Mouse (Mus musculus) cortical plate, adult 2 months (tissue): ENCODE measurements around the gene Foxn3. TPM values are rescaled to one million over a fixed set of nuclear protein-coding genes. Genes with fewer than 3 reads are reported as not detected.

Source experiments
- H3K27ac ChIP-seq: fragments of 200-500 bp; 2 replicates; pipeline ENCODE4 v1.5.1; 2012; ENCODE audit warnings: low read length, control low read depth, inconsistent platforms; ENCODE audit not compliant: insufficient read depth
- H3K4me1 ChIP-seq: fragments of 200-500 bp; 2 replicates; pipeline ENCODE4 v1.6.1; 2011; ENCODE audit warnings: low read length; ENCODE audit not compliant: control insufficient read depth, insufficient read depth
- H3K4me3 ChIP-seq: fragments of 200-500 bp; 2 replicates; pipeline ENCODE4 v1.5.1; 2011; ENCODE audit warnings: mild to moderate bottlenecking, low read length, control low read depth; ENCODE audit not compliant: insufficient read depth
- CTCF ChIP-seq: fragments of 200-500 bp; IDR thresholded peaks from 2 replicates; pipeline ENCODE4 v1.5.1; 2011; ENCODE audit warnings: mild to moderate bottlenecking, control low read depth, low read length; ENCODE audit not compliant: insufficient read depth; ENCODE audit errors: extremely low read depth
- POLR2A ChIP-seq: fragments of 200-500 bp; IDR thresholded peaks from 2 replicates; pipeline ENCODE4 v1.6.1; 2011; ENCODE audit warnings: mild to moderate bottlenecking, low read length, control low read depth; ENCODE audit not compliant: insufficient read depth; ENCODE audit errors: extremely low read depth
- polyA plus RNA-seq: library from polyadenylated mRNA; depleted of rRNA; stranded (reverse); fragments of >200 nt; gene quantifications from 2 replicates; pipeline ENCODE4 v1.2.3, GENCODE M21; 2012

The Foxn3 gene
- polyA plus RNA-seq, 1 experiment = 24.9 TPM

DNA sequence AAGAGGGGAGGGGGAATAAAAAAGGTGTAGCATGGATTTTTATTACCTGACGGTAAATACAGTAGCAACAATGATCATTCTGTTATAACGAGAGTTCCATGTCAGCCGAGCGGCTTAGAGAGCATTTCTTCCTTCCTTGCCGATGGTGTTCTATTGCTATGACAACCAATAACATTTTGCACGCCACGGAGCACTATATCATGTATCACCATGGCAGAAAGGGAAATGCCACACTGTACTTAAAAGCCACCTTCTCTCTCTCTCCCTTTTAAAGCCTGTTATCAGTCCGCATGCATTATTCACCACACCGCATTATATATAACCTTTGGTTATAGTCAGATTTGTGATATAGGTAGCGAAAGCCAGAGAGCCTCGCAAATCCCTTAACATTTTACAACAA is 323.6 kb downstream of the Foxn3 start:
- H3K4me1 ChIP-seq = peaks cover 7% of the 10 kb centered on the region
- no peak for TF ChIP-seq POLR2A
- no peak for TF ChIP-seq CTCF
- no peak overlapping the region for H3K4me3 ChIP-seq
- H3K27ac ChIP-seq = no peak overlapping the region

DNA sequence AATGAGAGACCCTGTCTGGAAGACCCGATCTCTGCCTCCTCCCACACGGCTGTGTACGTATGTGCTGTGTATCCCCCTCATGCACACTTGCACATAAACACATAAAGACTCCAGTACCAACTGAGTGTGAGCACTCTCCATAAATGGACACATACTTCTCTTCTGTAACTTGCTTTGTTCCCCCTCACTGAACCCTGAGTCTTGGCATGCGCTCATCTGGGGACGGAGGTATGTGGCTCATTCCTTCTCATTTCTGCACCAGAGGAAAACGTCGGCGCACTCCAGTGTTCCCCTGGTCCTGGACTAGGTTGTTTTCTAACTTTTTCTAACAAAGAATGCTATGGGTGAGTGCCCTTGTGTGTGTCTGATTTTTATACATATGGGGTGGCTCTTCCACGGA is 325.9 kb downstream of the Foxn3 start:
- no peak for TF ChIP-seq POLR2A
- no peak for TF ChIP-seq CTCF
- H3K4me1 ChIP-seq = peaks cover 7% of the 10 kb centered on the region
- H3K4me3 ChIP-seq = no peak overlapping the region
- no peak overlapping the region for H3K27ac ChIP-seq

DNA sequence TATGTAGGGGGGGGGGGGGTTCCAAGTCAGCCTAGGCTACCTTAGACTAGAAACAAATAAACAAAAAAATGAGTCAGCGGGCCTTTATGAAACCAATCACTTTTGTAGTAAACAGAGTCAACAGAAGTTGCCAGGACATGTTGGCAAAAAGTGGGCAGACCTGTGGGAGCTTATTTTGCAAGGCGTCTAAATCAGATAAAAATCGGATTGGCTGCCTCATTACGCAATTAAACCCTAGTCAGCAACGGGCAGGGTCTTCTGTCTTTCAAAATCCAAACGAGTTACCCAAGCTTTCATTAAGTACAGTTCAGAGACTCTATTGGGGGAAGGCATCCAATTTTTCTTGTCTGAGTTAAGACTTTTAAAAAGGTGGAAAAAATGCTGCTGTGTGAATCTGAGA is 329.0 kb downstream of the Foxn3 start:
- Histone ChIP-seq H3K27ac (no peak overlapping the region), H3K4me3 (no peak overlapping the region), H3K4me1 (peaks cover 7% of the 10 kb centered on the region)
- TF ChIP-seq CTCF (no peak), POLR2A (no peak)

DNA sequence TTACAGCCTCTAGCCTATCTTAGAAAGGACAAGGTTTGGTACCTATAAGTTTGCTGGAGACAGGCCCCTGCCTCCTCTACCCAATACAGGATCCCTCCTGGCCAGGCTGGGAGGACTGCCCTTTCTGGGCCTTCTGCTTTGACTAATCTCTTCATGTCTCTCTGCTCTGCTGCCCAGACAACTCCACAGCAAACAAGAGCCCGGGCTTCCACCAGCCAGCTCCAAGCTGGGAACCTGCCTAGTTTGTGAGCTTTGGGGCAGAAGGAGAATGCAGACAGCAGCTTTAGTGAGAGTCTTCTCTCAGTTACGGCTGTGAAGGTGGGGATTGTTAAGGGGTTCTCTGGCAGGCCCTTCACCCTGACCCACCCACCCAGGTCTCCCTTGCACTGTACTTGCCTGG is 330.0 kb downstream of the Foxn3 start:
- H3K4me3 ChIP-seq = no peak overlapping the region
- no peak overlapping the region for H3K27ac ChIP-seq
- peaks cover 4% of the 10 kb centered on the region for H3K4me1 ChIP-seq
- TF ChIP-seq CTCF (no peak), POLR2A (no peak)

DNA sequence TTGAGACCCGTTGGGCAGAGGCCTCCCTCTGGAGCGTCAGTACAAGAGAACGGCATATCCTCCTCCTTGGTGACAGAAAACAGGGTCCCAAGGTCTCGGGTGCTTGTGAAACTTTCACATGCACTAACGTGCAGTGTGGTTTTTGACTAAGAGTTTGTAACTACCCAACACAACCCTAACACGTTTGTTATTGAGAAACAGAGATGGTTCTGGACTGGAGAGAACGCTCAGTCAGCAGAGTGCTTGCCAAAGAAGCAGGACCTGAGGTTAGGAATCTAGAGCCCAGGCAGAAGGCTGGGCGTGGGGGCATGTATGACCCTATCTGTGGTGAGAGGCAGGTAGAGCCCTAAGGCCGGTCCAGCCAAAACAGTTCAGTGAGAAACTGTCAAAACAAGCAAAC is 330.9 kb downstream of the Foxn3 start:
- TF ChIP-seq POLR2A = no peak
- no peak for TF ChIP-seq CTCF
- Histone ChIP-seq H3K27ac (no peak overlapping the region), H3K4me1 (peaks cover 4% of the 10 kb centered on the region), H3K4me3 (no peak overlapping the region)

DNA sequence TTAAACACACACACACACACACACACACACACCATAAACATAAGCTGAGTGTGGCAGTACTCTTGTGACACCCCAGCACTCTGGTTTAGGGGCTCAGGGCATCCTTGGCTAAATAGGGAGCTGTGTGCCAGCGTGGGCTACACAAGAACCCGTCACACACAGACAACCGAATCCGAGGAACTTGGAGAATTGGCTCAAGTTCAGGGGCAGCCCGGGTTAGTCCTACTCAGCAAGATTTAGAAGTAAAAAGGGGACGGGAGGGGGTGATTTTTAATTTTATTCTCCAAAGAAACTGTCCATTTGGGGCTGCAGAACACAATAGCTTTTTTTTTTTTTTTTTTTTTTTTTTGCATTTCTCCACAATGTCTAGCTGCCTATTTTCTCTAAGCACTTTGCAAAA is 332.1 kb downstream of the Foxn3 start:
- TF ChIP-seq POLR2A = no peak
- no peak for TF ChIP-seq CTCF
- Histone ChIP-seq H3K27ac (no peak overlapping the region), H3K4me1 (peaks cover 3% of the 10 kb centered on the region), H3K4me3 (no peak overlapping the region)

DNA sequence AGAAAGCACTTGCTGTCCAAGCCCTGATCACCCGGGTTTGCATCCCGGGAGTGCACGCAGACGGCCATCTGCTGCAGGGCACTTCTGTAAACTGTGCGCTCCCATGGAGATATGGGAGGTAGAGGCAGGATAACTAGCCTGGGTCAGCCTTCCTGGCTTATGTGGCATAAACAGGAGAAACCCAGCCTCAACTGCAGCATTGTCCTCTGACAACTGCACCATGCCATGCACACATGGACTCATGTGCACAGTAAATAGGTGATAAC is 332.7 kb downstream of the Foxn3 start:
- peaks cover 3% of the 10 kb centered on the region for H3K4me1 ChIP-seq
- H3K27ac ChIP-seq = no peak overlapping the region

DNA sequence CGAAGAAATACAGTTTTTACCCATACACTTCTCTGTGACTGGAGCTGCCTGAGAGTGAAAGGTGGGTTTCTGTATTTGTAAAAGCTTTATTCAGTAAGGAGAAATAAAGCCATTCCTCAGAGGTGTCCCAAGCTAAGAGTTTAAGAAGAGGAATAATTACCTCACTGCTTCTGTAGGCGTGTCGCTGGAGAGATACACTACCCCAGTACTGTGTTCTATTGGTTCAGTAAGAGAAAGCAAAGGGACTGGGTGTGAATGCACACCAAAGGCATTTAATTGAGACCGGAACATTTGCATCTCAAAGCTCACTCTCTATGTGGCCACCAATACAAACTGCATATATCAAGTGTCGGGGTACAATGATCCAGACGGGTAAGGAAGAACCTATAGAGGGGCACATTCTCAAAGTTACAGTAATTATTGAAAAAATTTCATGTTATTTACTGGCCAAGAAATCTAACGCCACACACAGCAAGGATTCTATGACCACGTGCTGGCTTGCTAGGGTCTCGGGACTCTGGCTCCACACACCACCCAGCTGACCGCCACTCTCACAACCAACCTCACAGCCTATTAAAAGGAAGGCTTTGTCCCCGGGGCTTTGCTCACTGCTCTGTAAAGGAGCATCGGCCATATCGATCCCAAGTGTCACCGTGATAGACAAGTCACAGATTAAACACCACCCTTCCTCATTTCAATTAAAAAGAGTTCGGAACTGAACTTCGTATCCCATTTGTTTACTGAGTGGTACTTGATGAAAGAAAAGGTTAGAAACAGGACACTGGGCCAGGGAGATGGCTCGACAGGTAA is 333.2 kb downstream of the Foxn3 start:
- Histone ChIP-seq H3K27ac (no peak overlapping the region), H3K4me1 (peaks cover 3% of the 10 kb centered on the region), H3K4me3 (no peak overlapping the region)
- no peak for TF ChIP-seq POLR2A
- no peak for TF ChIP-seq CTCF

More for the DNA sequence above, 332.7 kb downstream of the Foxn3 start:
- H3K4me3 ChIP-seq = no peak overlapping the region
- TF ChIP-seq CTCF (no peak), POLR2A (no peak)

DNA sequence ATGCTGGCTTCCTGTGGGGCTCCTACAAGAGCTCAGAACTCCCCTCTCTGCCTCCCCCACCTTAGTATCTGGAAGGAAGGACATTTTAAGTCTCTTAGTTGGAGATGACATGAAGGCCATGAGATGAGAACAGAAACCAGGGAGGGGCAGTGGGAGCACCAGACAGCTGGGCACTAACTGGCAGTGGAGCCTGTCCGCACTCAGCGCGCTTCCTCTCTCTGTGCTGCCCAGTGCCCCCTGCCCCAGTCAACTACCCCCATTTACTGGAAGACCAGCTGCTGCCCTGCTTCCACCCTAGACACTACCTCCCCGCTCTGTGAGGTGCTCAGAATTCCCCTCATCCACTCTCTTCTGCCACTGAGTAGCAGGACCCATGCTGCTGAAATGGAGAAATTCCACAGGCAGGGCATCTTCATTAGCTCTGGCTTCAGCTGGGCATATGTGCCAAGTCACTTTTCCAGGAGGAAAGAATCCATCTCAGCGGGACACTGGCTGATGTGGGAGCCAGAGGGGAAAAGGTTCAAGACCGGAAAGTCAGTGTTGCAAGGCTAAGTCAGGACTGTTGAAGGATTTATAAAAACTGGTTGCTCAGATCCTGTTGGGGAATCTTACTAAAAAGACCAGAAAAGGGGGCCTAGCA is 335.9 kb downstream of the Foxn3 start:
- H3K4me3 ChIP-seq = no peak overlapping the region
- H3K4me1 ChIP-seq = peaks cover 3% of the 10 kb centered on the region
- no peak for TF ChIP-seq POLR2A
- no peak for TF ChIP-seq CTCF
- no peak overlapping the region for H3K27ac ChIP-seq
